Mouse (Mus musculus) gastrocnemius, adult 18-20 months (tissue): Measurements from ENCODE around the gene Col25a1. TPM values are rescaled to one million over a fixed set of nuclear protein-coding genes. Genes with fewer than 3 reads are reported as not detected.
A peak's percentile ranks its signal among the peaks of the same experiment; 100 is the strongest.

Source experiments
- DNase-seq: peaks from one replicate; pipeline ENCODE4 v3.0.0; 2021; ENCODE audit warnings: low spot score
- total RNA-seq, 2 experiments: library from RNA; stranded (reverse); gene quantifications; 2 replicates each; pipeline ENCODE4 v1.2.3; 2021

The Col25a1 gene
- total RNA-seq, 2 experiments from 2014 or later, result 0.09 to 0.17 TPM

DNA sequence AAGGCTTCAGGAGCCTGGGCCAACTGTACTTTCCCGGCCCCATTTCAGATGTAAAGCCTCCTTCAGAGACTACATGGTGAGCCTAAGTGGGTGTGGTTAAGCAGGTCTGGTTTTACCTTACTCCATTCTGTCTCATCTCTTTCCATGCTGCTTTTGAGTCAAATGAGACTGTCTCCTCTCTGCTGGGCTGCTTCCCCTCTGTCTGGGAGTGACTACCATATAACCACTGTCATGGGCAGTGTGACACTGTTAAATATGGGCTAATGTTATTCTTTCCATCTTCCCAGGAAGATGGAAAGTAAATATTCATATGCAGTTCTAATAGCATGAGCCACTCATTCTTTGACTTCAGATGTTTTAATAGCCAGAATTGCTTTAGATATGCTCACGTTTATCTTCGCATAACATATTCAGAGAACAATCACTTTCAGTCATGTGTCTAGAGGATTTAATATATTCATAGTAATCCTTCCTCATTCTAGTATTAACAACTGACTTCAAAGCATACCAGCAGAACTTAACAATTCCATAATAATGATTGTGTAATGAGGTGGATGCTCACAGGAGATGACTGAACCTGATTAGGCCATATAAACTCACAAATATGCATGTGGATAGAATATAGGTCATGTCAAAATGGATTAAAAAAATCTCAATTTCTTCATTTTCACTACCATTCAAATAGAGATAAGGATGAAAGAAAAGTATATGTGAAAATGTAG is 243.5 kb downstream of the Col25a1 start:
- no peak for DNase-seq

GRCm38 (mm10) chr3:130377786-130378185 is 246.5 kb downstream of the Col25a1 start:
- no peak for DNase-seq

GRCm38 (mm10) chr3:130378626-130379025 is 247.3 kb downstream of the Col25a1 start:
- no peak for DNase-seq

DNA sequence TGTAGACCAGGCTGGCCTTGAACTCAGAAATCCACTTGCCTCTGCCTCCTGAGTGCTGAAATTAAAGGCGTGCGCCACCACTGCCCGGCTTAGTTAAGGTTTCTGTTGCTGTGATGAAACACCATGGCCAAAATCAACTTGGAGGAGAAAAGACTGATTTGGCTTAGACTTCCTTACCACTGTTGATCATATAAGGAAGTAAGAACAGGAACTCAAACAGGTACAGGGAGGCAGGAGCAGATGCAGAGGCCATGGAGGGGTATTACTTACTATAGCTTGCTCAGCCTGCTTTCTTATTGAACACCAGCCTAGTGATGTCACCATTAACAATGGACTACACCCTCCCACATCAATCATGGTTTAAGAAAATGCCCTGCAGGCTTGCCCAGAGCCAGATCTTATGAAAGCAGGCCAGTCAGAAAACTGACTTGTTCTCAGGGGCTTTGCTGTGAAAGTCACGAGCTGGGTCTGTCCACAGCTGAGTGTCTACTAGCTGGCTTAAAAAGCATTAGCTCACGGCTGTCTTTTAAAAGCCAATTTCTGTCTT is 249.1 kb downstream of the Col25a1 start:
- no peak for DNase-seq

DNA sequence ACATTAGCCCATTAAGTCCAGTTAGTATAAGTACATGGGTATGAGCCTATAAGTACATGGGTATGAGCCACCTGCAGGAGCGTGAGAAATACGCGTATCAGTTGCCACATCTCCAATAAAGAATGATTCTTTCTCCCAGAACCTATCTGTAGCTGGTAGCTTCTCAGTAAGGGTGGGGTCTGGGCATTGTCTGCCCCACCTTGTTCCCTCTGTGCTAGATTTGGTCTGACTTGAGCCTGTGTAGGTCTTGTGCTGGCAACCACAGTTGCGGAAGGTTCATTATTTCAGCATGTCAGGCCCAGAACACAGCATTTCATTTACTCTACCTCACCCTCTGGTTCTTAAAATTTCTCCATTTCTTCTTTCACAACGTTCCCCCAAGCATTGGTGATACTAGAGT is 250.4 kb downstream of the Col25a1 start:
- no peak for DNase-seq

GRCm38 (mm10) chr3:130385856-130386255 is 254.6 kb downstream of the Col25a1 start:
- DNase-seq, result no peak

DNA sequence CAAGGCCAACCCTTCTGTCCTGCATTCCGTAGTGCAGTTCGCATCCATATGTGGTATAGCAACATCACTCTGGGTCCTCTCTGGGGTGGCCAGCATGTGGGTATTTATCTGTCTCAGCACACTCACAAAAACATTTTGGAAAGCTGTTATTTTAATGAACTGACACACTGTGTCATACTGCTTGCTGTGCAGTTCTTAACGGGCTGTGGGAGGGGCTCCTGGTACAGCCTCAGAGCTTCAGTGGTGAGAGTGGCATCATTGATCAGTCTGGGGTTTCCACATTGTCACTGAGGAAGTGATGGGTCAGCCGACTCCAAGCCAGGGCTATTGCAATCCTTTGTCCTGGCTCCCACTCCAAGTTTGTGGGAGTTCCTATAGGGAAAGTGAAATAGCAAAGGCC is 255.9 kb downstream of the Col25a1 start:
- no peak for DNase-seq

GRCm38 (mm10) chr3:130389261-130389975 is 258.1 kb downstream of the Col25a1 start:
- no peak for DNase-seq

DNA sequence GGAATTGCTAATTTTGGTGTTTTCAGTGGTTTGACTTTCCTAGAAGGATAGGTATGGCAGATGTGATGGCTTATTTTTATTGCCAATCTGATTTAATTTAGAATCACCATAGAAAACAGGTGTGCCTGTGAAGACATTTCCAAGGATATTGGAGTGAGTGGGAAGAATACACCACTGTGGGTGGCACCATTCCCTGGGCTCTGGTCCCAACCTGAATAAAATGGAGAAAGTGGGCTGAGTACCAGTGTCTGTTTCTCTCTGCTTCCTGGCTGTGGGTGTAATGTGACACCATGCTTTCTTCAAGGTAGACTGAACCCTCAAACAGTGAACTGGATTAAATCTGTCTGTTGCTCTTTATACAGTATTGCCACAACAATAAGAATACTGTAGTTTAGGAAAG is 265.3 kb downstream of the Col25a1 start:
- DNase-seq, result no peak

DNA sequence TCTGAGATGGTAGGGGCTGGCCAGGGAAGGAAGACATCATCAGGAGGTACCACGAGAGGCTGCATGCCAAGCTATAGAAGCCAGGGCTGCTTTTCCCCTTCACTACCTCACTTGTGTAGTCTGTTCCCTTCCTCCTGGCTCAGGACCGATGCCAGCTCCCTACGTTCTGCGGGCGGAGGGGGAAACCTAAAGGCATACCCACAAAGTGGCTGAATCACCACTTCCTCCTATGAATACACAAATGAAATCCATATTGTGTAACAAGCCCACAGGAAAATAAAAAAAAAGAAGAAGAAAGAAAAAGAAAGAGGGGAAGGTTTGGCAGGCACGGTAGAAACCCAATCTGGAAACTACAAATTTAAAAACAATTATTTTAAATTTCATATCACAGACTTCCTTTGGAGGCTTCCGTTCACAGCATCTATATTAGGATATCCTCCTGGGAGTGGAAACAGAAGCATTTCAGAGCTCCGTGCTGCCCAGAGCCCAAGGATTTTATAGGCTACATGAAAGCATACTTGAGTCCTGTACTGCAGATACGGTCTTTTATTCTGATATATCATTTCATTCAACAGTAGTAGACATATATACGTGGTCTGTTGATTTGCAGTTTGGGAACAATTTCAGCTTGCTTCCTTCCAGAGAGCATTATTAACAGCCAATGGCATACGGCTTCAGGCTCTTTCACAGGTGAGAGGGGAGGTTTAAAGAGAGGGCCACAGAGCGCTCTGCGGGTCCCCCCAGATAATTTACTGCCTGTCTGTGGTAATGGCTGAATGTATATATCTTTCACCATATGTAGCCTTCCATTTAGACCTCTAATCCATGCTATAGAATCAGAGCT is 269.6 kb downstream of the Col25a1 start:
- peak; percentile 4 for DNase-seq

- no peak for DNase-seq
These were observed 270.2 kb downstream of the Col25a1 start for GRCm38 (mm10) chr3:130401560-130401852.

GRCm38 (mm10) chr3:130404525-130405409 is 273.5 kb downstream of the Col25a1 start:
- no peak for DNase-seq

GRCm38 (mm10) chr3:130407201-130407600 is 275.9 kb downstream of the Col25a1 start:
- DNase-seq, result no peak

DNA sequence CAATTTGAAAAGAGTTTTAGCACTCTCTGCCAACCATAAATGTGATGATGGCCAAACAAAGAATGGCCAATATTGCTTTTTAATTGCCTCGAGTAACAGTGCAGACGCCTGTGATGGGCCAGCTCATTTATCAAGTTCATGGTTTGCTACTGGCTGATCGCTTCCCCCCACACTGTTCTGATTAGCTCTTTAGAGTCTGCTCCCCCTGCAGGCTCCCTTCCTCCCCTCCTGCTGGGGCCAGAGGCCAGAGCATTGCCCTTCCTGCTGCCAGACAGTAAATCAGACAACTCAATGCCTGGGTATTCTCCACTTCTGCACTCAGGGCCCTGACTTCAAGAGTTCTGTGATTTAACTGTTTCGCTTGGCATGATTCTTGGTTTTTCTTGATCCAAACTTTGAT is 281.9 kb downstream of the Col25a1 start:
- no peak for DNase-seq

- DNase-seq, result no peak
These were observed 287.6 kb downstream of the Col25a1 start for GRCm38 (mm10) chr3:130418951-130419350.

GRCm38 (mm10) chr3:130428796-130429195 is 297.5 kb downstream of the Col25a1 start:
- DNase-seq, result no peak

GRCm38 (mm10) chr3:130430052-130430451 is 298.8 kb downstream of the Col25a1 start:
- no peak for DNase-seq

DNA sequence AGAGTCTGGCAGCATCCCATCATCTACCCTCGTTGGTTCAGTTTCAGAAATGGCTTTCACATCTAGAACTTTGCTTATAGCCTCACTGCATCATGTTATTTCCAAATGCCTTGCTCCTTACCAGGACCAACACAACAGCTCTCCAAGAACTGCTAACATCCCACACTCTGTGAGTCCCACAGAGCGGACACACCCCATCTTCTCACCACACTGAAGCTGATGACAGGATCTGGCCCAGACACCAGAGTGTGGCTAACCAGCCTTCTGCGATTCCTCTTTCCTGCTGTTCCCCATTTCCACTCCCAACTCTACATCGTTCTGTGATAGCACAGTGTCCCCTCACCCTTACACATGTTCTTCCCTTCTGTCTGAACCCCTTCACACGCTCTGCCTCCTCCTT is 301.5 kb downstream of the Col25a1 start:
- no peak for DNase-seq

- no peak for DNase-seq
These were observed 305.7 kb downstream of the Col25a1 start for GRCm38 (mm10) chr3:130436956-130437355.

GRCm38 (mm10) chr3:130439767-130440166 is 308.5 kb downstream of the Col25a1 start:
- DNase-seq, result no peak

- no peak for DNase-seq
These were observed 309.4 kb downstream of the Col25a1 start for GRCm38 (mm10) chr3:130440689-130441088.
